Mouse (Mus musculus) neural tube, embryonic 14.5 days (tissue): ENCODE measurements around the gene Il23a. TPM values are rescaled to one million over a fixed set of nuclear protein-coding genes. Genes with fewer than 3 reads are reported as not detected.

Experiments used
- polyA plus RNA-seq: library from polyadenylated mRNA; unstranded; fragments of >200 nt; fragmentation: Nextera tagmentation; extraction: Ambion mirVana; gene quantifications from 2 replicates; pipeline ENCODE4 v1.2.1, GENCODE M21; 2014

The Il23a gene
- polyA plus RNA-seq, 1 experiment from 2014 or later = 0.29 TPM

Other genes starting within 250 kb of the Il23a start
- gene Ptges3, start 239.8 kb downstream of the Il23a start, polyA plus RNA-seq = 381 and 396 TPM in 2 replicates
- gene Atp5b, start 215.5 kb downstream of the Il23a start, polyA plus RNA-seq = 2,213 and 2,273 TPM in 2 replicates
- gene Baz2a, start 207.2 kb downstream of the Il23a start, polyA plus RNA-seq = 15.8 and 20.9 TPM in 2 replicates
- 4.7 and 7.6 TPM in 2 replicates for gene Rbms2, start 118.5 kb downstream of the Il23a start, polyA plus RNA-seq
- gene Gls2, start 104.3 kb downstream of the Il23a start, polyA plus RNA-seq = 2.0 and 2.8 TPM in 2 replicates
- gene Spryd4, start 86.9 kb downstream of the Il23a start, polyA plus RNA-seq = 20.9 and 22.3 TPM in 2 replicates
- not detected in 2 replicates for gene Mip, start 72.9 kb downstream of the Il23a start, polyA plus RNA-seq
- gene Timeless, start 66.7 kb downstream of the Il23a start, polyA plus RNA-seq = 14.6 and 19.1 TPM in 2 replicates
- not detected in 2 replicates for gene Apon, start 44.7 kb downstream of the Il23a start, polyA plus RNA-seq
- not detected in 2 replicates for gene Apof, start 30.1 kb downstream of the Il23a start, polyA plus RNA-seq
- gene Stat2, start 28.2 kb downstream of the Il23a start, polyA plus RNA-seq = 21.0 and 23.1 TPM in 2 replicates
- 19.0 and 21.4 TPM in 2 replicates for gene Pan2, start 4.6 kb upstream of the Il23a start, polyA plus RNA-seq
- gene Cnpy2, start 23.7 kb upstream of the Il23a start, polyA plus RNA-seq = 194 and 198 TPM in 2 replicates
- gene Cs, start 39.0 kb upstream of the Il23a start, polyA plus RNA-seq = 281 and 297 TPM in 2 replicates
- gene Coq10a, start 70.2 kb upstream of the Il23a start, polyA plus RNA-seq = 51.3 and 52.7 TPM in 2 replicates
- gene Ankrd52, start 78.4 kb upstream of the Il23a start, polyA plus RNA-seq = 11.6 and 14.0 TPM in 2 replicates
- gene Slc39a5, start 102.5 kb upstream of the Il23a start, polyA plus RNA-seq = 0.44 TPM in 1 of 2 replicates, not detected in the other
- 131 and 140 TPM in 2 replicates for gene Nabp2, start 112.7 kb upstream of the Il23a start, polyA plus RNA-seq
- 64.5 and 71.2 TPM in 2 replicates for gene Rnf41, start 112.9 kb upstream of the Il23a start, polyA plus RNA-seq
- 179 and 205 TPM in 2 replicates for gene Smarcc2, start 160.5 kb upstream of the Il23a start, polyA plus RNA-seq
- 831 and 835 TPM in 2 replicates for gene Myl6, start 195.4 kb upstream of the Il23a start, polyA plus RNA-seq
- gene Myl6b, start 199.9 kb upstream of the Il23a start, polyA plus RNA-seq = 6.4 and 8.9 TPM in 2 replicates
- 10.0 and 25.9 TPM in 2 replicates for gene Esyt1, start 227.1 kb upstream of the Il23a start, polyA plus RNA-seq
- gene Zc3h10, start 249.0 kb upstream of the Il23a start, polyA plus RNA-seq = 11.7 and 18.1 TPM in 2 replicates